Mouse (Mus musculus): ENCODE results near the gene Ptprr.

- TF ChIP-seq CTCF (IDR thresholded peaks at IDR 0.05), result no peak
- no peak for TF ChIP-seq POLR2A (IDR thresholded peaks at IDR 0.05; ENCODE audit: insufficient read depth, low read depth, low read length)
These were observed 159.6 kb downstream of the Ptprr start for GRCm38 (mm10) chr10:116177390-116178179.

All from heart, adult 2 months (tissue).